Mouse (Mus musculus): ENCODE data around the gene Bcl2l11.
"Not testable (repeated sequence)": the region's sequence is repeated elsewhere in the genome, so short reads cannot be mapped to it uniquely, and the experiment has no call there.

Gene Bcl2l11

GRCm38 (mm10) chr2:128176391-128177044, 50.7 kb downstream of the Bcl2l11 start:
- DNase-seq = peak in 1 of 2 experiments; percentile 27

- peak; percentile 37 to 60 for DNase-seq
These were observed 51.4 kb downstream of the Bcl2l11 start for GRCm38 (mm10) chr2:128177241-128177661.

- DNase-seq = peak in 1 of 2 experiments; percentile 50
These were observed 53.4 kb downstream of the Bcl2l11 start for GRCm38 (mm10) chr2:128179126-128179807.

- DNase-seq = peak in 1 of 2 experiments; percentile 24
These were observed 54.1 kb downstream of the Bcl2l11 start for GRCm38 (mm10) chr2:128179808-128180379.

GRCm38 (mm10) chr2:128182181-128182580, 56.3 kb downstream of the Bcl2l11 start:
- not testable (repeated sequence) for DNase-seq

GRCm38 (mm10) chr2:128182751-128183150, 56.9 kb downstream of the Bcl2l11 start:
- no peak for DNase-seq

GRCm38 (mm10) chr2:128183762-128184161, 57.9 kb downstream of the Bcl2l11 start:
- DNase-seq = no peak

GRCm38 (mm10) chr2:128185942-128186341, 60.1 kb downstream of the Bcl2l11 start:
- no peak for DNase-seq

GRCm38 (mm10) chr2:128187277-128187676, 61.4 kb downstream of the Bcl2l11 start:
- no peak for DNase-seq

GRCm38 (mm10) chr2:128188461-128188860, 62.6 kb downstream of the Bcl2l11 start:
- DNase-seq = no peak

- DNase-seq = no peak
These were observed 63.9 kb downstream of the Bcl2l11 start for GRCm38 (mm10) chr2:128189691-128190090.

GRCm38 (mm10) chr2:128190196-128190595, 64.4 kb downstream of the Bcl2l11 start:
- DNase-seq = no peak

GRCm38 (mm10) chr2:128193411-128193810, 67.6 kb downstream of the Bcl2l11 start:
- no peak for DNase-seq

- no peak for DNase-seq
These were observed 71.5 kb downstream of the Bcl2l11 start for GRCm38 (mm10) chr2:128197379-128197778.

- no peak for DNase-seq
These were observed 77.3 kb downstream of the Bcl2l11 start for GRCm38 (mm10) chr2:128203147-128203546.

- no peak for DNase-seq
These were observed 78.0 kb downstream of the Bcl2l11 start for GRCm38 (mm10) chr2:128203749-128204405.

GRCm38 (mm10) chr2:128208541-128208940, 82.7 kb downstream of the Bcl2l11 start:
- peak; percentile 30 to 41 for DNase-seq

GRCm38 (mm10) chr2:128209841-128210329, 84.0 kb downstream of the Bcl2l11 start:
- DNase-seq = no peak

- DNase-seq = no peak
These were observed 84.5 kb downstream of the Bcl2l11 start for GRCm38 (mm10) chr2:128210376-128210775.

GRCm38 (mm10) chr2:128211022-128211880, 85.4 kb downstream of the Bcl2l11 start:
- peak in 1 of 2 experiments; percentile 5 for DNase-seq

- DNase-seq = no peak
These were observed 86.0 kb downstream of the Bcl2l11 start for GRCm38 (mm10) chr2:128211881-128212209.
